Mouse (Mus musculus): ENCODE measurements around the gene Ppp1r2. TPM values are rescaled to one million over a fixed set of nuclear protein-coding genes. Genes with fewer than 3 reads are reported as not detected.
"Not testable (repeated sequence)": the region's sequence is repeated elsewhere in the genome, so short reads cannot be mapped to it uniquely, and the experiment has no call there.

Ppp1r2 gene
- total RNA-seq (2021): 10 to 100 TPM; 65.8 to 71.9 TPM

DNA sequence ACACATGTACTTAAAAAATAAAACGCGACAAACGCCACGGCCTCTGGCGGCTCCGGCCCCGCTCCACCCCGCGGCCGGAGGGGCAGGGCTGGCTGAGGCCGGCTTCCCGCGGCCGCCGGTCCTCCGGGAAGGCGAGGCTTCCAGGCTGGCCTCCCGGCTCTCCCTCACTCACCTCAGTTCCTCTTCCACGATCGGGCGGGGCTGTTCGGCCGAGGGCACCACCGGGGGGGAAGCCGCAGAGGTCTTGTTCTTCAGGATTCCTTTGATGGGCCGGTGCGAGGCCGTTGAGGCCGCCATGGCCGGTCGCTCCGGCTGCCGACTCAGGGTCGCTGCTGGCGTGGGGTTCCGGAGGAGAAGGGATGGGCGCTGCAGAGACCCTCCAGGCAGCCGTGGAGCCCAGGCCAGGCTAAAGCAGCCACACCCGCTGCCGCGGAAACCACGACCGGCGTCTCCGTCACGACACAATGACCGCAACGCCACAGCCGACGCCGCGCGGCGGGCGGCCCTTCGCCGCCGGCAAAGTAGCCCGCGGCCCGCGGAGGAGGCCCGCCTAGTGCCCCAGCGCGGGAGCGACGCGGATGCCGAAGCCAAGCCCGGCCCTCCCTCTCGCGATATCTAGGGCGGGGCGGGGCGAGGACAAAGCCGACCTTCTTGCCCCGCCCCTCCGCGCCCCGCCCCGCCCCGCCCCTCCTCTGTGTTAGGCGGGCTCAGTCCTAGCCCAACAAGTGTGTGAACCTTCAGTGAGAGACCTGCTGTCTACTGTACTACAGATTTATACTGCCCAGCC, at the start of gene Ppp1r2:
TSS of gene Ppp1r2 (minus strand) at position 604 of the 787 bp plus-strand sequence.
- DNase-seq (ENCODE audit: extremely low spot score in 1 of 2, low spot score in 2 of 2): peak; percentile 77 to 97
- intact Hi-C loops (cut with DNase I): loop anchor here (5.0 kb wide), 2 partner anchors 72 to 73 kb away; partner anchors contain the start of gene Acap2

DNA sequence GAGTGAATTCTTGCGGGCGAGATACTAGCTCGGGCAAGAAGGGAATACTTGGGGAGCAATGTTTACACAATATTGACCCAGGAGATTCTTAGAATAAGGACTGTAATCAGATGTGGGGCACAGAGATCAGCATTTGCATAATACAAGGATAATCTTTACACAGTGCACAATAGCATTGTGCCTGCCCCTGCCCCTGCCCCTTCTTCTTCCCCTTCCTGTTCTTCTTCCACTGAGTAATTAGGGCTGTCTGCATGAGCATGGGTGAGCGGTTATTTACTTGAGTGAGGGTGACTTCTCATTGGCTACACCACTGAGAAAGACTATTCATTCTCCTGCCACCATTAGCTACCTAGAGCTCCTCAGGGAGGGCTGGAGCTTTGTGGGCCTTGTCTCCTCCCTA, 46.4 kb upstream of the Ppp1r2 start:
- intact Hi-C loops (cut with DNase I): no loop called here
- DNase-seq (ENCODE audit: extremely low spot score in 1 of 2, low spot score in 2 of 2): no peak

DNA sequence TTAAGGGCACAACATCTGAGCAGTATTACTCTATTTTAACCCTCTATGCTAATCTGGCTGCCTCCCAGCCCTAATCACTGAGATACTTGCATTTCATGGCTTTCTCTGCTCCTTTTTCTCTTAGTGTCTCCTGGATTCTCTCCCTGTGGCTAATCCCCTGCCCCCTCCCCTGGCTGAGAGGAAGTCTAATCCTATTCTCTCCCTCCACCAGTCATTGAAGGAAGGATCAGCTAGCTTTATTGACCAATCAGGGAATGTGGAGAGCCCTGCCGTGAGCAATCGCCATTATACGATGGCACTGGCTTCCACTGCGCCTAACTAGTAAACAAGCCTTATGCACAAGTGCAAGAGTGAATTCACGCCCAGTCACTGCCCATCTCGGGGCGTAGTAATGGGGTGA, 45.9 kb upstream of the Ppp1r2 start:
- no peak for DNase-seq (ENCODE audit: extremely low spot score in 1 of 2, low spot score in 2 of 2)
- intact Hi-C loops (cut with DNase I): no loop called here

DNA sequence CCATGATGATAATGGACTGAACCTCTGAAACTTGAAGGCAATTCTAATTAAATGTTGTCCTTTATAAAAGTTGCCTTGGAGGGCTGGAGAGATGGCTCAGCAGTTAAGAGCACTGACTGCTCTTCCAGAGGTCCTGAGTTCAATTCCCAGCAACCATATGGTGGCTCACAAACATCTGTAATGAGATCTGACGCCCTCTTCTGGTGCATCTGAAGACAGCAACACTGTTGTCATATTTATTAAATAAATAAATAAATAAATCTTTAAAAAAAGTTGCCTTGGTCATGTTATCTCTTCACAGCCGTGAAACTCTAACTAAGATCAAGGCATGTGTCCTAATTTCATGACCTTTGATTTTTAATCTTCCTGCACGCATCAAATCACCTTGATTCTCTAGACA, 44.6 kb upstream of the Ppp1r2 start:
- DNase-seq (ENCODE audit: extremely low spot score in 1 of 2, low spot score in 2 of 2); intact Hi-C loops (cut with DNase I): not testable (repeated sequence)

DNA sequence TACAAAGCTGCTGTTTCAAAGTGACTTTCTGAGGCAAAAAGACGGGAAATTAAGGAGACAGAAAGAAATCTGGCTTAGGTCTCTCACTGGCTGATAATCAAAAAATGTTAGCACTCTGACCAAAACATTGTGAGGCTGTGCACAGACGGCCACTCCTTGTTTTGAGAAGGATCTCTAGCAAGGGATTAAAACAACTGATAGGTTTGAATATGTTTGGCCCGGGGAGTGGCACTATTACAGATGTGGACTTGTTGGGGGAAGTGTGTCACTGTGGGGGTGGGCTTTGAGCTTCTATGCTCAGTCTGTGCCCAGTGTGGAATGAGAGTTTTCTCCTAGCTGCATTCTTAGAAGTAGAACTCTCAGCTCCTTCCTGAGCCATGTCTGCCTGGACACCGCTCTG, 44.2 kb upstream of the Ppp1r2 start:
- intact Hi-C loops (cut with DNase I): no loop called here

DNA sequence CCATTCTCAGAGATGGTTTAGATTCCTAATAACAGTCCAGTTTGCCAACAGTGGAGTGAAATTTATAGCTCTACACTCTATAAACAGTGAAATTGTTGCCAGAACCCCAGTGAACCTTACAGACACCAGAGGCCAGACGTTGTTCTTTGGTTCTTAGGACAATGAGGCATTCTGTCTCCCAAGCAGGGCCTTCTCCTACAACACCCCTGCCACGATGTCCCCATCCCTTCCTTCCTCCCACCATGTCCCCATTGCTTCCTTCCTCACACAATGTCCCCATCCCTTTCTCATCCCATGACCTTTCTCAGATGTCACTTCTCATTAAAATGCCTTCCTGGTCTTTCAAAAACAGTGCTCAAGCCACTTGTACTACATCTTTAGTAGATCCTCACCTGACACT, 43.3 kb upstream of the Ppp1r2 start:
- intact Hi-C loops (cut with DNase I): no loop called here
- DNase-seq (ENCODE audit: extremely low spot score in 1 of 2, low spot score in 2 of 2): no peak

More for the DNA sequence above, 44.2 kb upstream of the Ppp1r2 start:
- no peak for DNase-seq (ENCODE audit: extremely low spot score in 1 of 2, low spot score in 2 of 2)

DNA sequence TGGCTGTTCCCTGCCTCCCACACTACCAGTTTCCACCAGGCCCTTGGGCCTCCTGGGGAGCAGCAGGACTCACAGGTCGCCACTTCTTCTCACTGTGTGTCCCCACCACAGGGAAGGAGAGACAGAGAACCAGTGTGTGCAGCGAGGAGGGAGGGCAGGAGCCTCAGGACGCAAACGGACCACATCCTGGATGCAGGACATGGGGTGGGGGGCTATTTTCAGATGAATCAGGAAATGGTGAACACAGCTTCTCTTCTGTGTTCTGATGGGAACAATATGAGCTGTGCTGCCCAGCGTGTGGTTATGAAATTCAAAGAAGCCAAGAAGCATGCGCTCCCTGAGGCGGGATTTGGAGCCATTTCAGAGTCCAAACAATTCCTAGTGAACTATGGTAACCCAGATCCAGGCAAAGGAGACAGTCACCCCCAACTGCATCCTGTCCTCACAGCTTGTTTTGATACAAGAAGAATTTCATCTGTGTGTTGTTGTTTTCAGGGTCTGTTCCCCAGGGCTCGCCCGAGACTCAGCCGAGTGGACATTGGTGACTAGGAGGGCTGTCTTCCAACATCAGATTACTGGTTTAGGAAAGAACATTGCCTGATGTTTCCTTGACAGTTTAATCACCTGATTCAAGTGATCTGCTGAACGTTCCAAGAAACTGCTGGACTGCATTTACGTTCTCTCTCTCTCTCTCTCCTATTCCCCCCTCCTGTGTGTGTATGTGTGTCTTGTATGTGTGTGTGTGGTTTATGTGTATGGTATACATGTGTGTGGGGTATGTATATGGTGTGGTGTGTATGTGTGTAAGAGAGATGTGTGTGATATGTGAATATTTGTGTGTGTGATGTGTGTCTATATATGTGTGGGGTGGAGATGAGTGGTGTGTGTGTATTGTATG, 41.4 kb upstream of the Ppp1r2 start:
- peak in 1 of 2 experiments; percentile 77 for DNase-seq (ENCODE audit: extremely low spot score in 1 of 2, low spot score in 2 of 2)
- intact Hi-C loops (cut with DNase I): not testable (repeated sequence)

DNA sequence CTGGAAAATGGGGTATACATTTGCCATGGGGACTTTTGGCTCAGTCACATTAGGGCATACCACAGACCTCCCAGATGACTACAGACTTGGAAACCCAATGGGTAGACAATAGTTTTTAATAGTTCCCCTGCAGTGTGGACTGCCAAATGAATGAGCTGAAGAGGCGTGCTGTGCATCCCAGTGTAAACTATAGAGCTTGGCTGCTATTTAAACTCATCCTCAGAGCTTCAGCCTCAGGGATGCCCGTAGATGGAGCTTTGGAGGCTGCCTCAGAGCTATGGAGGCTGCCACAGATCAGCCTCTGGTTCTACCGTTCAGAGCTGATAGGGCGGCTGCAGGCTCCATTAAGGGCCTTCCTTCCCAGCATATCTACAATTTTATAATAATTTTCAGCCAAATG, 40.2 kb upstream of the Ppp1r2 start:
- no peak for DNase-seq (ENCODE audit: extremely low spot score in 1 of 2, low spot score in 2 of 2)
- intact Hi-C loops (cut with DNase I): no loop called here

DNA sequence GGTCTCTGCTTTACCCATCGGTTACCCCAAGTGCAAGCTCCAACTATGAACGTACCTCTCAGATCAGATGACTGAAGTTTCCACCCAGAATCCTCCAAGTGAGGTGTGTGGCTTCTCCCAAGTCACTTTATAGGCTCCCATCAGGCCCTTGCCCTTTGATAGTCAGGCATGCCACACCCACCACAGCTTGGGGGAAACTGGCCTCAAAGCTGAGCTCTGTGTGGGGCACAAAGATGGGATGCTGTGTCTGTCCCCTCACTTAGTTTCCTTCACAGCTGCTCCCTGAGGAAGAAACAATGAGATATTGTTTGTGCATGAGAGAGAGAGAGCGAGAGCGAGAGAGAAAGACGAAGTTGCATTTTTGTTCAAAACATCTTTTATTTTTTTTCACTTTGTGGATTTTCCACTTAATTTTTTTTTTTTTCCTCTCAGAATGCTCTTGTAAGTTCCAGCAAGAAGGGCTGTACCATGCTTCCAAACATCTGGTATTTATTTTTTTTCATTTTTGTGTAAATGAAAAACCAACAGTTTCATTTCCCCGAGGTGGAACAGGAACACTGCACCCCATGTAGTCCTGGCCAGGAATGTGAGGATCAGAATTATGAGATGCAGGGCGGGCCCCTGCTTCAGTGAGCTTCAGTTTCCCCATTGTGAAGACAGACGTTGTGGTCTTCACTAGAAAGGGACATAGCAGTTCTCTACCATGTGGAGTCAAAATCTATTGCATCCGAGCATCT, 39.6 kb upstream of the Ppp1r2 start, which contains the start of gene Apod:
TSS of gene Apod (minus strand) at position 312 of the 737 bp plus-strand sequence.
- intact Hi-C loops (cut with DNase I): no loop called here

DNA sequence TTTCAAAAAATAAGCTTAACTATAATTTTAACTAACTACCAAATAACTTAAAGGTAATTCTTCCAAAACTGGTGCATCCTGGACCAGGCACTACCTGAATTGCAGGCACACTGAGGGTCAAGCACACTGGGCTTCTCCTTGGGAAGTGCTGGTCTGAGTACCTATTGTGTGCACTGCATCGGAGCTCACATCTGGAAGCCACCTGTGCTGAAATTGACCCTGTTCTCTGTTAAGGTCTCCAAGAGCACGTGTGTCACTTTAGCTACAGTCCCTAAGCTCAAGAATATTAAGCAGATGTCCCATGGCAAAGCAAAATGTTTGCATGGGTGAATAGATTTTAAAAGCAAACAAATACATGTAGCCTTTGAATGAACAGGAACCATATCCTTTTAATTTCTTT, 38.5 kb upstream of the Ppp1r2 start:
- intact Hi-C loops (cut with DNase I): no loop called here
- no peak for DNase-seq (ENCODE audit: extremely low spot score in 1 of 2, low spot score in 2 of 2)

More for the DNA sequence above, 39.6 kb upstream of the Ppp1r2 start, which contains the start of gene Apod:
- DNase-seq (ENCODE audit: extremely low spot score in 1 of 2, low spot score in 2 of 2): peak in 1 of 2 experiments; percentile 64

DNA sequence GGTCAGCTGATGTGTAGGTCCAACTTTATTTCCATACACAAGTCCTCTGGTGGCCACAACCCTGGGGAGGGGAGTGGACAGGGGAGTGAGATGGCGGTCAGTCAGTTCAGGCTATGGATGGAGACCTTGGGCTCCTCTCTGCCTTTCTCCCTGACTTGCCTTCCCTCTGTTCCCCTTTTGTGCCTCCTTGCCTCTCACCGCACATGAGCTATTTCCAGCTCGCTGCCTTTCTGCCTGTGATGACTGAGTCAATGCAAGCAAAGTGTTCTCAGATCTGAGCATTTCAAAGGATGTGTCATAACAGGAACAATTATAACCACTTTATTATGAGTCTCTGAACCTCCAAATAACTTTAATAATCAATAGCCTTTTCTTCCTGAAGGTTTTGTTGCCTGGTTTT, 37.2 kb upstream of the Ppp1r2 start:
- no peak for DNase-seq (ENCODE audit: extremely low spot score in 1 of 2, low spot score in 2 of 2)
- intact Hi-C loops (cut with DNase I): no loop called here

DNA sequence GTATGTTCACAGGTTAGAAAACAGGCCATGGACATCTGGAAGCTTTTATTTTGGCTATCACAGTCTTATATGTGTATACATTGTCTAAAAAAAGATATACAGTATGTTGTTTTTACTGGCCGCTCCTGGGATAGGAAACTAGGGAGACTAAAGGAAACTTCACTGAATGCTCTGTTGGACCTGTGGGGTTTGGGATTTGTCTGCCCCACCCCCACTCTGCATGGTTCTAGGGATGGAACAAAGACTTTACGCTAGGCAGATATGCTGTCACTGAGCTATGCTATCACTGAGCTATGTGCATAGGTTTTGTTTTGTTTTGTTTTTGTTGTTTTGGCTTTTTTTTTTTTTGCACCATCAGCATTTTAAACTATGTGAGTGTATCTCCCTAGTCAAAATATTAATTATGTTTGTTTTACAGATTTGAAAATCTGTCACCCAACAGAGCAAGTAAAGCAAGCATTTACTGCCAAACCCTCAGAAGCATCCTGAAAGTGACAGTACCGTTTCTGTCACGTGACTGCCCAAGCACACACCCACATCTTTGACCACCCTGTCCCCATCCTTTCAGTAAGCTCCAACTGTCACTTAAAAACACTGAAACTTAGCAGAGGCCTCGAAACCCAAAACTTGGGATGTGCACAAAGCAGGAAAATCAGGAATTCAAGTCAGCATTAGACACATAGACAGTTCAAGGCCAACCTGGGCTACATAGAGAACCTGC, 30.3 kb upstream of the Ppp1r2 start:
- no peak for DNase-seq (ENCODE audit: extremely low spot score in 1 of 2, low spot score in 2 of 2)
- intact Hi-C loops (cut with DNase I): no loop called here

DNA sequence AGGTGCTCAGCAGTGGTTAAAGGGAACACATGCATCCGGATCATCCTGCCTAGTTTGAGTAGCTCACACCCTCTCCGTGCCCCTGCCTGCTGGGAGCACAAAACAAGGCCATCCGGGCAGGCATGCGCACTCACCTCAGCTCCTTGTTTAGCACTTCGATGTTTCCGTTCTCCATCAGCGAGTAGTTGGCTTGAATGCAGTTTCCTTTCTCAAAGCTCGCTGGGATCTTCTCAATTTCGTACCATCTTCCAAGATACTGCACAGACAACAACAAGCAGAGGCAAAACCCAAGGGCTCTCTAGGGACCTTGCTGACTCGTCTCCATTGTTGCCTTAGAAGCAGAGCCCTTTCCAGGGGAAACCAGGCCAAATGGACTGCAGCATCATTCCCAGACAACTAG, 28.2 kb upstream of the Ppp1r2 start:
- peak in 1 of 2 experiments; percentile 62 for DNase-seq (ENCODE audit: extremely low spot score in 1 of 2, low spot score in 2 of 2)
- intact Hi-C loops (cut with DNase I): no loop called here

DNA sequence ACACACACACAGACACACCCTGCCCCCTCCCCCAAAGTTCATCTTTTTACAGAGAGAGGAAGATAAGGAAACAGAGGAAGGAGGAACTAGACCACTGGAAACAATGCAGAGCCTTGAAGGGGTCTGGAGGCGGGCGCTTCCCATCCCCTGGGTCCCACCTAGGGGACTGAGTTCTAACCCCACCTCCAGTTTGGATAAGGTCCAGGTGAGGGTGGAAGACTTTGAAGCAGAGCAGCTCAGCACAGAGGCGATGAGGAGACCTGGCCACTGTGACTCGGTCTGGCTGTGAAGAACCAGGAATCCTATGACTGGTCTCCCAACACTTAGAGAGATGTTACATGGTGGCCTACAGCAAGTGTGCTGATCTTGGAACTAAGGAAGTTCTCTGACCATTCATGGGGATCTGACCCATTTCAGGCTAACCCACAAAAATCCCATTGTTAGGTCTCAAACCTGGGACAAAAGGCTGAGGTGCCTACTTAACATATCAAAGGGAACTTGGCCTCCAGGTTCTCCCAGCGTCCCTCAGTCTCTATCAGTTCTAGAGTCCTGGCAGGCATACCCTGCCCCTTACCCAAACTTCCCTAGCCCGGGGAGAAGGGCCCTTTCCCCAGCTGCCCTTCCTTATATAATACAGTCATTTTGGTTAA, 25.9 kb upstream of the Ppp1r2 start:
- no peak for DNase-seq (ENCODE audit: extremely low spot score in 1 of 2, low spot score in 2 of 2)
- intact Hi-C loops (cut with DNase I): no loop called here

DNA sequence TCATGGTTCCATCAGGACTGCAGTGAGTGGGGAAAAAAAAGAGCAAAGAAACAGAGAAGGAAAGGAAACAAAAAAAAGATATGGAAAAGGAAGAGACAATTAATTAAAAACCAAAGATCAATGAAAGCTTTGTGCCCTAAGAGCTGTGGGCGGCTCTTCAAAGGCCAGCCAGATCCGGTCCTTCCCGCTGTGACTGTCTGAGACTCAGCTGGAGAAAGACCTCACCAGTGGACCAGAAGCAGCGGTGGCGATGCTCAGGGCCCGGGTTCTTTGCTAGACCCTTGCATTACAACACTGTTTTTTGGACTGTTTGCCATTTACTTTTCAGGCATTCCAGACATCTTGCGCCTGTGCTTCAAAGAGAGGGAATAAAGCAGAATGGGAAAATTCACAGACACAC, 25.4 kb upstream of the Ppp1r2 start:
- peak in 1 of 2 experiments; percentile 72 for DNase-seq (ENCODE audit: extremely low spot score in 1 of 2, low spot score in 2 of 2)
- intact Hi-C loops (cut with DNase I): no loop called here

DNA sequence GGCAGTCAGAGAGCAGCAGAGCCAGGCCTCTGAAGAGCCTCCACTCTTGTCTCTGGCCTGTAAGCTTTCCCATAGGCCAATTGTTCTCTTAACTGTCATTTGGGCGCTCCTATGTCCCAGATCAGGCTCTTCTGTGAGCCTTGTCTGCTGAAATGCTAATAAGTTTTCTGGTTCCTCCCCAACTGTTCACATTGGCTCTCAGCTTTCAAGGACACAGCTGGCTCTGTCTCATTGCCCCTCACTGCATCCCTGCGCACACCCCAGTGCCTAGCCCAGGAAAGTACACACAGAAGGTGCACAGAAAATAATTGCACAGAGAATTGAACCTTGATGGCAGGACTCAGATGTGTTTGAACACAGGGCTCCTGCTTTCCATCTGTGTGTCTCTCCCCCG, 24.9 kb upstream of the Ppp1r2 start:
- DNase-seq (ENCODE audit: extremely low spot score in 1 of 2, low spot score in 2 of 2): no peak
- intact Hi-C loops (cut with DNase I): no loop called here

DNA sequence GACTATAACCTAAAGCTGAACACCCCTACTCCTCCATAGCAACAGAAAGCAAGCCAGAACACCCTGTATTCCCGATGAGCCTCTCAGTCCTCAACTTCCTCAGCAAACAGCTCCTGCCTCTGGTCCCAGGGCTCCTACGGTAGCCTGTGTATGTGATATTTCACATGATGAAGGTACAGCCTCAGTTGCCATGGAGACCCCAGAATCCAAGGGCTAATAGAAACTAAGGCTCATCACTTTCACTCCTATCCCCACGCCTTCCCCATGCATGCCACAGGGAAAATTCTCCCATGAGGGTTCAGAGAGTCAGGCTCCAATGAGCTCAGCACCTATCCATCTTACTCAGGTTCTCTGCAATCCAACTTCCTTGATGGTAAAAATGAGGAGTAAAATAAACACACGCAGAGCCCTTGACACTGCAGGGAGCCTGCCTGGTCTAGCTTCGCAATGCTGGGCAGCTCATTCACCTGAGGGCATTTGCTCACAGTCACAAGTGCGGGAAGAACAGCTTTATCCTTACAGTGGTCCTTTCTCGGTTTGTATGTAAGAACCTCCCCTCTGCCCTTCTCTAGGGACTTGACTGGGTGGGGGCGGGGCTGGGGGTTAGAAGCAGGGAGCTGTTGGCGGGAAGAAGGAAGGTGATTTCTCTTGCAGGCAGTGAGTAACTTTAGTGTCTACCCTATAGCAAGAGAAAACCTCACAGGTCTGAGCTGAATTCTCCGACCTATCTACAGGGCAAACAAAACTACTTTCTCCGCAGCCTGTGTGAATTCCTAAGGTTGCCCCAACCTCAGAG, 24.3 kb upstream of the Ppp1r2 start:
- DNase-seq (ENCODE audit: extremely low spot score in 1 of 2, low spot score in 2 of 2): no peak
- intact Hi-C loops (cut with DNase I): no loop called here

All from left cerebral cortex, postnatal 10 days (tissue).